In genomic region chr15:7934105-7934504, GRCm38 (mm10) we compare ENCODE assay signal across 8 mouse cellular contexts.
A peak's percentile ranks its signal among the peaks of the same experiment; 100 is the strongest.
DNase-seq lines count a peak whose midpoint lies in the region; ATAC-seq lines count a peak whose summit lies in the region.

No protein-coding gene starts in this region.

- H3K4me3 ChIP-seq in heart, embryonic 10.5 days: peak overlapping the region; percentile 46
- H3K4me3 ChIP-seq in liver, embryonic 13.5 days (replicated peaks): no peak overlapping the region
- no peak overlapping the region for H3K4me3 ChIP-seq in intestine, embryonic 16.5 days (ENCODE audit: low read length)

- peak; percentile 22 to 36 for DNase-seq in cerebellum, postnatal 10 days
- DNase-seq in cerebellum, adult 8-10 months: no peak
- peak; percentile 61 to 78 for DNase-seq in adrenal gland, adult (ENCODE audit: inconsistent age in 2 of 2, low spot score in 1 of 2)
- DNase-seq in heart, embryonic 10.5 days (ENCODE audit: low spot score): peak; percentile 75
- no peak for DNase-seq in liver, embryonic 13.5 days
- DNase-seq in adipocyte (ENCODE audit: low spot score): no peak

- H3K4me2 ChIP-seq in liver, embryonic 13.5 days: peak overlapping the region; percentile 26; the same call in 1 of the 2 replicates
- H3K4me2 ChIP-seq in intestine, embryonic 16.5 days (ENCODE audit: low read depth, low read length): no peak overlapping the region

- no peaks in the 10 kb centered on the region for H3K9me3 ChIP-seq in heart, embryonic 10.5 days
- H3K9me3 ChIP-seq in liver, embryonic 13.5 days (replicated peaks): no peaks in the 10 kb centered on the region
- no peaks in the 10 kb centered on the region for H3K9me3 ChIP-seq in intestine, embryonic 16.5 days (ENCODE audit: control insufficient read depth, low read length)

- H3K9ac ChIP-seq in liver, embryonic 13.5 days: no peak overlapping the region
- H3K9ac ChIP-seq in intestine, embryonic 16.5 days (ENCODE audit: low read depth, low read length): no peak overlapping the region

- no peaks in the 10 kb centered on the region for H3K27me3 ChIP-seq in heart, embryonic 10.5 days (ENCODE audit: insufficient read depth, poor library complexity, severe bottlenecking)
- H3K27me3 ChIP-seq in liver, embryonic 13.5 days: no peaks in the 10 kb centered on the region
- no peaks in the 10 kb centered on the region for H3K27me3 ChIP-seq in intestine, embryonic 16.5 days (replicated peaks; ENCODE audit: control insufficient read depth, insufficient read depth, low read length)

- whole genome bisulfite sequencing in heart, embryonic 10.5 days: 37% methylated on average over 16 of the region's 16 CpGs
- WGBS in liver, embryonic 13.5 days (ENCODE audit: insufficient replicate concordance): 52% methylated on average over 16 of the region's 16 CpGs
- 46% methylated on average over 16 of the region's 16 CpGs for WGBS in intestine, embryonic 16.5 days

- H3K27ac ChIP-seq in heart, embryonic 10.5 days: peak overlapping the region; percentile 56; the same call in 1 of the 2 replicates
- H3K27ac ChIP-seq in liver, embryonic 13.5 days: no peak overlapping the region
- H3K27ac ChIP-seq in intestine, embryonic 16.5 days (ENCODE audit: low read length): no peak overlapping the region

- ATAC-seq in liver, embryonic 13.5 days (ENCODE audit: low read depth): no peak
- ATAC-seq in intestine, embryonic 16.5 days: no peak
- ATAC-seq in frontal cortex, adult (ENCODE audit: low TSS enrichment): no peak

- H3K36me3 ChIP-seq in heart, embryonic 10.5 days: no peaks in the 10 kb centered on the region
- no peaks in the 10 kb centered on the region for H3K36me3 ChIP-seq in liver, embryonic 13.5 days
- no peaks in the 10 kb centered on the region for H3K36me3 ChIP-seq in intestine, embryonic 16.5 days (ENCODE audit: control insufficient read depth, insufficient read depth, low read length)

- H3K4me1 ChIP-seq in heart, embryonic 10.5 days: peaks cover 18% of the 10 kb centered on the region
- H3K4me1 ChIP-seq in liver, embryonic 13.5 days (replicated peaks): peaks cover 10% of the 10 kb centered on the region; the same call in 1 of the 2 replicates
- peaks cover 4% of the 10 kb centered on the region; the same call in 1 of the 2 replicates for H3K4me1 ChIP-seq in intestine, embryonic 16.5 days (ENCODE audit: control insufficient read depth, insufficient read depth, low read length)

Comparison
In these comparisons a context has a peak if more than half of its experiments do, and no peak if none do; other contexts are left out.
1. DNase-seq: peak in cerebellum, postnatal 10 days (2 of 2), adrenal gland, adult (2 of 2) and heart, embryonic 10.5 days (single experiment); none in cerebellum, adult 8-10 months (single experiment), liver, embryonic 13.5 days (single experiment) and adipocyte (single experiment).